Mouse (Mus musculus): ENCODE measurements around the gene Tas1r3.

Gene Tas1r3

GRCm38 (mm10) chr4:155887674-155888073, 24.5 kb upstream of the Tas1r3 start:
- no peak for DNase-seq (ENCODE audit: low read depth)

DNA sequence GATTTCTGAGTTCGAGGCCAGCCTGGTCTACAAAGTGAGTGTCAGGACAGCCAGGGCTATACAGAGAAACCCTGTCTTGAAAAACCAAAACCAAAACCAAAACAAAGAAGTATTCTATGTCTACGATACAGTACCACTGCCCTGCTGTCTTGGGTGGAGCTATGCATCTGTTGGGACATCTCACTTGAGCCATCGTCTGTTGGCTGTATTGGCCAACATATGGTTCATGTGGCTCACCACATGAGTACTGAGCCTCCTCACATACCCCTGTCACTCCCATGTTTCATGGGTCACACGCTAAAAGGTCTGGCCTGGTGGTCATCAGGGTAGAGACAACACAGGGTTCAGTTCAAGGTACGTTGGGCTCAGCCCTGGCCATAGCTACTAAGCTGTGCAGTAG, 23.2 kb upstream of the Tas1r3 start:
- peak; percentile 41 for DNase-seq (ENCODE audit: low read depth)

GRCm38 (mm10) chr4:155883587-155883986, 20.4 kb upstream of the Tas1r3 start:
- no peak for DNase-seq (ENCODE audit: low read depth)

DNA sequence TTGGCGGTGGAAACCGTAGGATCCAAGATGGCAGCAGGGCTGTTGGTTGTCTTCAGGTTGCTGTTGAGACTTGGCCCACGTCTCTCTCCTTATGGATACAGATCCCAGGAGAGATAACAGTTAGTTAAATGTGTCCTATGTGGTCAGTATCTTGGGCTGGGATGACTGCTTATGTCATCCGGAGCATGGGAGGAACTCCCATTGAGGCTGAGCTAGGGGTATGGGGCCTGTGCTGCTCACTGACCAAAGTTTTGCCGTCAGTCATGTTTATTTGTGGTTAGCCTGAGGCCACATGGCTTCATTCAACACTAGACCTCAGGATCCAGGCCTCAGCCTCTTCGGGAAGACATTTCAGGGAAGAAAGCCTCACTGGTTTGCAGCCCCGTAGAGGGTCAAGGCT, 8.2 kb upstream of the Tas1r3 start:
- DNase-seq (ENCODE audit: low read depth): peak; percentile 42

DNA sequence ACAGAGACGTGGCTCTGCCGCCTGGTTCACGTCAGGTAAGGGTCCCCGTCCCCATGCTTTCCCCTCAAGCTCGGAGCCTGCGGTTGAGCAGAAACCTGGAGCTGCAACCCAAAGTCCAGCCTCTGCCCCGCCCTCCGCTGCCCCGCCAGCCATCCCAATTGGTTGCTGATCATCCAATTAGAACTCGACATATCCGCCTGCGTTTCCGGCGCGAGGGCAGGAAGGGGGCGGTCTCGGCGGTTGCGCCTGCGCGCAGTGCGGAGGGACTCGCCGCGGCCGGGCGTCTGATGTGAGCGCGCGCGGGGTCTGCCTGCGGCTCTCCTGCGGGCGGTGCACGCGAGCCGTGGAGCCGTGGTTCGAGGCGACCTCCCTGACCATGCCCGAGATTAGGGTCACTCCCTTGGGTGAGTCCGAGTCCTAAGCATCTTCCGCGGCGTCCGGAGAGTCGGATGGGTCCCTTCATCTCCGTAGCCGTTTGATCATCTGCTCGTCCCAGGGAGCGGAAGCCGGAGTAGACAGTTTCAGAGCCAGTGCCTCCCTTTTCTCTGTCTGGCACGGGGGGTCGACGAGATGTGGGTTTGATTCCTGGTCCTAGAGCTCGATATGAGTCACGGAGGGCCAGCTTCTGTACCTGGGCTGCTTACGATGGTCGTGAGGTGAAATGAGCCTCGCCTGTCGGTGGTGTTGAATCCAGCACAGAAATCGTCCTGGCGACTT, 6.3 kb upstream of the Tas1r3 start, which contains the start of the genes Cptp and Ints11:
Gene Cptp, minus strand, starts transcription at position 124 of the 717 bp plus-strand sequence.
Gene Ints11, plus strand, starts transcription at position 230 of the 717 bp plus-strand sequence.
- peak; percentile 95 for DNase-seq (ENCODE audit: low read depth)

DNA sequence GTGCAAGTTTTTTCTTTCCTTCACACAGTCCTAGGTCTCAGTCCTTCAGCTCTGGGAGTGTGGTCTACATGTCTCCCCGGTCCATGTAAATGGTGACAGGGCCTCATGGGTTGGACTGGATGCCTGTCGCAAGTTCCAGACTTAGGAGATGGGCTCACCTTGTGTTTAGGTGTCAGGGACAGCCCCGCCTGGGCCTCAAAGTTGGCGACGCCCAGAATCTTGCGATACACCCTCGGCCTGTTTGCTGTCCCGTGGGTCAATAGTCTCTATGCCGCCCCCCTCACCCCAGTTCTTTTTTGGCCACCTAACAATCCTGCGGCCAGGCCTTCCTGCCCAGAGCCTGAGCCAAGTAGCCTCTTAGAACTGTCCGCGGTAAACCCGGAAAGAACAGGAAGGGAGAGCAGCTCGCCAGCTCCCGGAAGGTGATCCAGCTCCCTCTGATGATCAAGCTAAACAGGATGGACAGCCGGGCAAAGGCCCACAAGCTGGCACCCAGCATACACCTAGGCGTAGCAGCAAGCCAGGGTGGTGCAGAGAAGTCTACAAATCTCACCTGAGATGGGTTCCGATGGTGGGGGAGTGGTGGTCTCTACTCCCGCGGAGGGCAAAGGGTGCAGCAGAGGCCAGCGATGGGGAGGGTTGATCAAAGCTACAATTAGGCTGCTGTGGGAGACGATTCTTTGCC, 5.6 kb upstream of the Tas1r3 start:
- peak; percentile 67 for DNase-seq (ENCODE audit: low read depth)

- peak; percentile 52 for DNase-seq (ENCODE audit: low read depth)
Observed at GRCm38 (mm10) chr4:155861787-155862186, 1.4 kb downstream of the Tas1r3 start.

- peak; percentile 52 for DNase-seq (ENCODE audit: low read depth)
Observed at GRCm38 (mm10) chr4:155859318-155859717, 3.8 kb downstream of the Tas1r3 start.

DNA sequence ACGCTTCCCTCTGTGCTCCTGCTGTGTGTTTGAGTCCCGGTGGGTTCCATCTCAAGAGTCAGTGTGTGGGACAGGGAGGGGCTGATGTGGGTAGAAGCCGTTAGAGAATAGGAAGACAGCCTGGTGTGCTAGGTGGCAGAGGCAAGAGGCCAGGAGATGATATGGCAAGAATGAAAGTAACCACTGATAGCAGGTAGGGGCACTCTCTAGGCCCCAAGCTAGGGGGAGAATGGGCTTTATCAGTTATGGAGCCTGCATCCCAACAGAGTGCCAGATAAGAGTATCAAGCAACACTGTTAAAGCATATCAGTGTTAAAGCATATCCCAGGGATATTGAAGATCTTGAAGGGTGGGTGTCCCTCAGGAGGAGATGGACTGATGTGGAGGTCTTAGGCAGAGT, 6.3 kb downstream of the Tas1r3 start:
- no peak for DNase-seq (ENCODE audit: low read depth)

- no peak for DNase-seq (ENCODE audit: low read depth)
Observed at GRCm38 (mm10) chr4:155856071-155856470, 7.1 kb downstream of the Tas1r3 start.

- DNase-seq (ENCODE audit: low read depth): no peak
Observed at GRCm38 (mm10) chr4:155854991-155855390, 8.2 kb downstream of the Tas1r3 start.

GRCm38 (mm10) chr4:155853421-155853820, 9.7 kb downstream of the Tas1r3 start:
- no peak for DNase-seq (ENCODE audit: low read depth)

GRCm38 (mm10) chr4:155851951-155852411, 11.2 kb downstream of the Tas1r3 start:
- no peak for DNase-seq (ENCODE audit: low read depth)

- DNase-seq (ENCODE audit: low read depth): no peak
Observed at GRCm38 (mm10) chr4:155851368-155851767, 11.8 kb downstream of the Tas1r3 start.

GRCm38 (mm10) chr4:155849792-155850451, 13.2 kb downstream of the Tas1r3 start:
- no peak for DNase-seq (ENCODE audit: low read depth)

DNA sequence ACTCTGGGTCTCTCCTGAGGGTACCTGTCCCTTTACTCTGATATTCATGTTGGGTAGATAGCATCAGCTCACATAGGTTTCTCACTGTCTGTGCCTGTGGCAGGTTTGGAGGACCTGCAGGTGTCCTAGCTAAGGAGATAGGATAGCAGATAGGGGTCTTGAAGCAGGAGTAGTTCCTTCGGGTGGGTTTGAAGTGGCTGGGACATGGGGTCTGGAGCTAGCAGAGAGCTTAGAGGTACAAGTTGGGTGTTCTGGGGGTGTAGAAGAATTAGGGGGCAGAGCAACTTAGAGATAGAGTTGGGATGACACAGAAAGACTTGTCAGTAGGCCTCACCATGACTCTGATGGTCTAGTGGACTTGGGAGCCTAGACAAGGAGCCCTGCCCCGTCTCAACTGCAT, 13.8 kb downstream of the Tas1r3 start:
- DNase-seq (ENCODE audit: low read depth): no peak

GRCm38 (mm10) chr4:155848434-155849095, 14.6 kb downstream of the Tas1r3 start:
- peak; percentile 26 for DNase-seq (ENCODE audit: low read depth)

GRCm38 (mm10) chr4:155847591-155848352, 15.4 kb downstream of the Tas1r3 start:
- DNase-seq (ENCODE audit: low read depth): peak; percentile 36

DNA sequence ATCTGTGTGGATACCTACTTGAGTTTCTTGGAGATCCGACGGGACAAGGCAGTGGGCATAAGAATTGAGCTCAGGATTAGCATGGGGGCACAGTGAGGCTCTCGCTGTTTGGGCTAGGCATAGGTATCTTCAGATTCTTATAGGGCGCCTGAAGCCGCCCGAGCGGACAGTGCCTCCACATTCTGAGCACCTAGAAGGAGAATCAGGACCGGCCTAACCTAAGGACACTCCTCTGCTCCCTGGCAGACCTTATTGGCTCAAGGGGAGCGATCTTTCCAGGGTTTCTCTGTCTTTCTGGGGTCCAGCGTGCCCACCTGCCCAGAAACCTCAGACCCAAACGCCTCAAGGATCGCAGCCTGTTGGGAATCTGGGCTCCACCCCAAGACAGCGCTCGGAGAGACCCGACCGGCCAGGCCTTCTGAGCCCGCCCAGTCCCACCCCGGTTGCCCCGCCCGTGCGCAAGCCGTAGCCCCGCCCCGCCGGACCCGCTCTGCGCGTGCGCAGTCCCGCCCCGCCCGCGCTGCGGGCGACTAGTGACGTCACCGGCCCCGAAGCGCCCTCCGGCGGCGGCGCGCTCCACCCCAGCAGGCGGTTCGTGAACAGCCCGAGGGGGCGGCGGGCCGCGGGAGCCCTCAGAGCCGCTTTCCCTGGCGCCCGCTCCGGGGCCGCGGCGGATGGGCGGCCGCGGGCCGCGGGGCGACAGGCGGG, 16.1 kb downstream of the Tas1r3 start, which contains the start of gene Dvl1:
Gene Dvl1, plus strand, starts transcription at position 532 of the 708 bp plus-strand sequence.
- DNase-seq (ENCODE audit: low read depth): peak; percentile 82

GRCm38 (mm10) chr4:155843231-155843630, 19.9 kb downstream of the Tas1r3 start:
- no peak for DNase-seq (ENCODE audit: low read depth)

Measured in 416B (cell line).